Mouse (Mus musculus) CD8-positive naive resting alpha-beta T cell, adult 2 months (primary cell): ENCODE measurements around the gene Syne2.
"Not testable (repeated sequence)": the region's sequence is repeated elsewhere in the genome, so short reads cannot be mapped to it uniquely, and the experiment has no call there.

Experiments used
- DNase-seq, 2 experiments: peaks; one replicate each; pipeline ENCODE4 v3.0.0; 2022; ENCODE audit warnings: low read depth in 2 of 2, low spot score in 2 of 2

Syne2 gene

GRCm38 (mm10) chr12:76093613-76094588 is 276.0 kb downstream of the Syne2 start:
- no peak for DNase-seq

GRCm38 (mm10) chr12:76095117-76096035 is 277.4 kb downstream of the Syne2 start:
- DNase-seq: peak; percentile 10 to 23

- no peak for DNase-seq
Observed at GRCm38 (mm10) chr12:76102621-76103020, 284.7 kb downstream of the Syne2 start.

- DNase-seq: no peak
Observed at GRCm38 (mm10) chr12:76104596-76105351, 286.8 kb downstream of the Syne2 start.

GRCm38 (mm10) chr12:76109646-76110405 is 291.9 kb downstream of the Syne2 start:
- DNase-seq: no peak

- no peak for DNase-seq
Observed at GRCm38 (mm10) chr12:76111046-76111445, 293.1 kb downstream of the Syne2 start.

- DNase-seq: no peak
Observed at GRCm38 (mm10) chr12:76116577-76116976, 298.6 kb downstream of the Syne2 start.

GRCm38 (mm10) chr12:76117632-76118153 is 299.8 kb downstream of the Syne2 start:
- DNase-seq: no peak

GRCm38 (mm10) chr12:76123223-76123622 is 305.3 kb downstream of the Syne2 start:
- no peak for DNase-seq

- DNase-seq: no peak
Observed at GRCm38 (mm10) chr12:76128306-76128705, 310.4 kb downstream of the Syne2 start.

GRCm38 (mm10) chr12:76128831-76129230 is 310.9 kb downstream of the Syne2 start:
- DNase-seq: no peak

- DNase-seq: peak; percentile 31 to 45
Observed at GRCm38 (mm10) chr12:76130281-76130680, 312.3 kb downstream of the Syne2 start.

GRCm38 (mm10) chr12:76130891-76131290 is 313.0 kb downstream of the Syne2 start:
- no peak for DNase-seq

- DNase-seq: no peak
Observed at GRCm38 (mm10) chr12:76132591-76132990, 314.7 kb downstream of the Syne2 start.

GRCm38 (mm10) chr12:76133081-76133480 is 315.1 kb downstream of the Syne2 start:
- DNase-seq: not testable (repeated sequence)

- DNase-seq: no peak
Observed at GRCm38 (mm10) chr12:76136701-76137100, 318.8 kb downstream of the Syne2 start.

- DNase-seq: not testable (repeated sequence)
Observed at GRCm38 (mm10) chr12:76152389-76152788, 334.5 kb downstream of the Syne2 start.
